Mouse (Mus musculus) right cerebral cortex, adult 2 months (tissue): ENCODE data around the gene Synj2.
A peak's percentile ranks its signal among the peaks of the same experiment; 100 is the strongest.
"Not testable (repeated sequence)": the region's sequence is repeated elsewhere in the genome, so short reads cannot be mapped to it uniquely, and the experiment has no call there.

Experiments used
- DNase-seq, 2 experiments: peaks; one replicate each; pipeline ENCODE4 v3.0.0; 2021 to 2022; ENCODE audit warnings: low spot score in 2 of 2

Synj2 gene

DNA sequence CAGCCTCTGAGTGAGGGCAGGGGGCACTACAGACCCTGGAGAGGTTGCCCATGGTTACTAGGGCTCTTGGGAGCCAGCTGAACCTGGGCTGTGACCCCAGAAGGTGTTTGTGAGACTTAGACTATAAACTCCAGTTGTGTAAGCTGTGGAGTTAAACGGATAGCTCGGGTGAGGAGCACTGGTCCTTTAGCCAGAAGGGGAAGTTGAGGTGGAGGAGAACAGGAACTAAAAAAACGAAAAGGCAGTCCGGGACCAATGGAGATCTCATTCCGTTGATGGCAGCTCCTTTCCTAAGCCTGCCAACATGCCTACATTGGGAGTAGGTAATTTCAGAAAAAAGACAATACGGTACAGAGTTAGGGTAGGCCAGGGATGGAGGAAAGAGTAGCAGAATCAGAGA is 60.3 kb downstream of the Synj2 start:
- DNase-seq = no peak

DNA sequence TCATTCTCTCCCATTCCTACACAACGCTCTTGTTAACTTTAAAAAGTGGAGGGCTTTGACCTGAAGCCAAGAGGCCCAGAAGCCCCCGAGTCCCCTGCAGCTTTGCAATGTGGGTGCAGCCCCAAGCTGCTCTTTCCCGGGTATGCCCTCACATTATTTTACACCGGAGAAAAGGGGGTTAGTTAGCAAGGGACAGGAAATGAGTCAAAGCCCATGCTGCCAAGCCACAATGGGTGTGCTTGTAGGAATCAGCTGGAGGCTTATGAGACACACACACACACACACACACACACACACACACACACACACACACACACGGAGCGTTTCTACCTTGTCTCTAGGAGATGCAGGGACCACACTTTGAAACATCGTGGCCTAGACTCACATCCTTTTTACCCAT is 60.8 kb downstream of the Synj2 start:
- DNase-seq = no peak

DNA sequence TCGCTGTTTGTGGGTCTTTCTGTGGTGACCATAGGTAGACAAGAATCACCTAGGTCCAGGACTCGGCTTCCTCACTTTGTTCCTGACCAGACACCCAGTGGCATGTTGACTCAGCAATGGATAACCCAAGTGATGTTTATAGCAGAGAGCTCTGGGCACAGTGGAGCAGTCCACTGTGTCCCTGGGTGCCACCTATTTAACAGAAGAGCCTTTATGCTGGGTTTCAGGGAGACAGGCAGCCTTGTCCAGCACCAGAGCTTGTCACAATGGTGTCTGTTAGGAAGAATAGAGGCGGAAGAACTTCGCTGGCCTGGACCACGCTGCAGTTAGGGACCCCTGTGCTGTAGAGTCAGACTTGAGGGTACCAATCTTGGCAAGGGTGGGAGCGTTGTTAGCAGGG is 61.5 kb downstream of the Synj2 start:
- DNase-seq = no peak

DNA sequence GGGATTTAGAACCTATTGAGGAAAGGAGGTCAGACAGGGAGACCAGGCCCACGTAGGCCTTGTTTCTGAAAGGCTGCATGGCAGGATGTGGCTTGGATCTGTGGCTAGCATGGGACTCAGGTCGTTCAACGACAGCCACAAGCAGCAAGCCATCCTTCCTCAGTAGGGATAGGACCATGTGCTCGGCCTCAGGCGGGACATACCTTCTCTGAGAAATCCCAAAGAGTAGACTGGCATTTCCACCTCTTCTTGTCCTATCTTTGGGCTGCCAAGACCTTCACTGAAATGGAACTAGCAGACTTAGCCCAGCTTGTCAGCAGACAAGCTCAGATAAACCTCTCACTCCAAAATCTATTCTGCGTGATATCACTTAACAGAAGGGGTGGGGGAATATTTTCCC is 62.6 kb downstream of the Synj2 start:
- no peak for DNase-seq

DNA sequence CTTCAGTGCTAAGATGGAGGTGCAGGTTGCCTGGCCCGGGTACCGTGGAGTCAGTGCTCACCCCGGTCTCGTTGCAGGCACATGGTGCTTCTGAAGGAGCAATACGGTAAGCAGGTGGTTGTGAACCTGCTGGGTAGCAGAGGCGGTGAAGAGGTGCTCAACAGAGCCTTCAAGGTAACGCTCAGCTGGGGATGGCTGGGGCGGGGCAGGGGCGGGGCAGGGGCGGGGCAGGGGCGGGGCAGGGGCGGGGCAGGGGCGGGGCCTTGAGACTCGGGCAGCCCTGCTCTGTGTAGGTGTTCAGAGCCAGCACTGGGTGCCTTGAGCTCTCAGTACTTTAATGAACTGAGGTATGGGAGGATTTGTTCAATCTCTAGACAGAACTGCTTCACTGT is 64.2 kb downstream of the Synj2 start:
- no peak for DNase-seq

DNA sequence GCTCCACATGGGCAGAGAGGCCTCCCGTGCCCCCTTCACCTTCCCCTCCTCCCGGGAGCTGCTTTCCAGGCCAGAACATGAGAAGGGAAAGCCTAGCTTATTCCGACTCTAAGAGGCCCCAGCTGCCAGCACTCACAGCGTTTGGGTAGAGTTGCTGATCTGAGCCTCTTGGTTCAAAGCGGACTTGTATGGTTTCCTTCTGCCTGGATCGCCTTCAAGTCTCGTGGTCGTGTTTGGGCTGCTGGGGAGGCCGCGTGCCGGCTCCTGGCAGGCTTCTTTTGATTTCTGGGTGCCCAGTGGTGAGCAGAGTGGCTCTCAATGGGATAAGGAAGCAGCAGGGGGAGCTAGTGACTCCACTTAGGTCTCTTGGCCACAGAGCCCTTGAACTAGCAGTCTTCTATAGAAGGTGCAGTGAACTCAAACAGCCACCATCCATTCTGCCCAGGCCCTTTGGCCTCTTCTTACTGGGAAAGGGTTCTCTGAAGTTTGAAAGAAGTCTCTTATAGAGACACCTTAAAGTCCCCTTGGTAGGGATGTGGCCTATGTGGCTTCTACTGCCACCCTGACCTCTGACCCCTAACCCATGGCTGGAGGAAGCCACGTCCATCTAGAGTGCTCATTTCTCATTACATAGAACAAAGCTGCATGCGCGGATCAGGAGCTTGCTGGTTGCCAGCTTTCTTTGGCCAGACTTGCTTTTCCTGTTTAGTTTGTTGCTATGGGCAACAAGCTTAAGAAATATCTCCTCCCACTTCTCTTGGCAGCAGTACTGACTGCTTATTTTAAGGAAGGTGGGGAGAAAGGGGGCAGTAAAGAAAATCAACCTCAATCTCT is 64.8 kb downstream of the Synj2 start:
- peak; percentile 72 for DNase-seq

DNA sequence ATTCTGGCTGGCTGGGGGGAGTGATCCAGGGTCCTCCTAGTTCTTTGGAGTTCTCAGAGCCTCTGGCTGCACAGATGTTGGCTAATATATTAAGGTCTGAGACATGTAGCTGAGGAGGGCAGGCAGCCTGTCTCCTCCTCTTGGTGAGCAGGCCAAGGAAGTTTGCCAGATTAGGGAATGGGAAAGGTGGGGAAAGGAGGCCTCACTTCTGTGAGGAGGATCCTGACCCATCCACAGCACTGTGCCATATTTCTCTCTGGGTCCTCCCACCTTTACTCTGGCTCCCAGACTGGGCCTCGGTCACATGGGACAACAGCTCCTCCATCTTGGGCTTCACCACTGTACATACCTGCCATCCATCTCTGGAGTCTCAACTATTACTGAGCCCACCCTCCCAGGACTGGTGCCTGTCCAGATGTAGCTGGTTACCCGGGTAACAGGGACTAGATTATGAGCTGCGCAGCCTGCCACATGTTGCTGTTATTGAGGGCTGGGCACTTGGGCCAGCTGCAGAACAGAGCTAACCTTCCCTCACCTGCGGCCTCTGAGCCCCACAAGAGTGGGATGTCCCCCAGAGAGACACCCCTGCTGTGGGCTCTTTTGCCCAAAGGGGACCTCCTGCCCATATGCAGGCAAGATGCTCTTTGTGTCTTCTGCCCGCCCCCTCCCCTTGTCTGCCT is 66.2 kb downstream of the Synj2 start:
- DNase-seq = no peak

DNA sequence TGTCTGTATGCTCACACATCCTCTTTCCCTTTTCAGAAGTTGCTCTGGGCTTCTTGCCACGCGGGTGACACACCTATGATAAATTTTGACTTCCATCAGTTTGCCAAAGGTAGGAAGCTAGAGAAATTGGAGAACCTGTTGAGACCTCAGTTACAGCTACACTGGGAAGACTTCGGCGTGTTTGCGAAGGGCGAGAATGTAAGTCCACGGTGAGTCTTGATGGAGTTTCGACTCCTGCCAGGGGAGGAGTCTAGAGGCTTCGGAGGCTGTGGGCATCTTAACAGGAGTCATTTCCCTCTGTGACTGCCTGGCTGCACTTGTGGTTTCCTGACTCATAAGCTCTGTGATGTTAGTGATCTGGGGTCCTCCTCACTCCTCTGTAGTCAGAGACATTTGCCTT is 66.8 kb downstream of the Synj2 start:
- no peak for DNase-seq

DNA sequence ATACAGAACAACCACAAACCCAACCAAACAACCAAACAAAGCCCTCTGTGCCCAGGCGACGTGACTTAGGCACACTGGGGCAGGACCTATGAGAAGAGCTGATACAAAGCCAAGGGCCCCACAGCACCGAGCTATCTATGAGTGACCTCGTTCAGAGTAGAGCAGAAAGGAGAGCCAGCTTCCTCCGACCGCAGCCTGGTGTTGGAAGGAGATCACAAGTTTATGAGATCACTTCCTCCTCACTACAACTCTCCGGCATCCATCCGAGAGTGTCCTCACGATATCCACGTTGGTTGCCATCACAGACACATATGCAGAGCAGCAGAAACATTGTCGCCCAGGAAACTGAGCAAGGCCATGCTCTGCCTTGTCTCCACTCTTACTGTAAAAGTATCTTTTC is 67.5 kb downstream of the Synj2 start:
- DNase-seq = no peak

DNA sequence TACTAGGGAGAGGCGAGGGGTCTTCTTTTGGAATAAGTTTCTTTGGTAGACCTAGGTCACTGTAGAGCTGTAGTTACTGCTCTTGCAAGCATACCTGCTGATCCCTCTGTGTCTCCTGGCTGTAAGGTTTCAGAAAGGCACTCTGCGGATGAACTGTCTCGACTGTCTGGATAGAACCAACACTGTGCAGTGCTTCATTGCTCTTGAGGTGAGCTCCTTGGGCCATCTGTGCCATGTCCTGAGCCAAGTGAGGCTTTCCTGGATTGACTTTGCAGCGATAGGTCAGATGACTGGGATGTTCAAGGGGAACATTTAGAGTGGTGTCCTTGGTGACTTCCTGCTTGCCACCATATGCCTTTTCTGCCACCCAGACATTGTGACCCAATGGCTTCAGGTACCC is 68.5 kb downstream of the Synj2 start:
- no peak for DNase-seq

DNA sequence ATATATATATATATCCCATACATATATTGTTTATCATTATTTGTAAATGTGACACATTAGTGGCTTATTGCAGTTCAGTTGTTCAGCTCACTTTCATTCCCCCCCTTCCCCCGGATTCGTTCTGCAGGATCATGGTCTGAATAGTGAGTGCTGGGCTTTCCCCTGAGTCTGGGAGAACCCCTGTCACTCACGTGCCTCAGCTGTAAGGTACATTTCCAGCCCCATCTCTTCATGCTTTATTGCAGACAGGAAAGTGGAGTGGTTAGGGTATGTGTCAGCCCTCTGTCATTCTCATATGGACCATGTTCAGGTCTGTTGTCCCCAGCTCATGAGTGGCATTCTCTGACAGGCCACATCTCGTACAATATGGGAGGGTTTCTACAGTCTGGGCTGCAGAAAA is 72.0 kb downstream of the Synj2 start:
- DNase-seq = no peak

DNA sequence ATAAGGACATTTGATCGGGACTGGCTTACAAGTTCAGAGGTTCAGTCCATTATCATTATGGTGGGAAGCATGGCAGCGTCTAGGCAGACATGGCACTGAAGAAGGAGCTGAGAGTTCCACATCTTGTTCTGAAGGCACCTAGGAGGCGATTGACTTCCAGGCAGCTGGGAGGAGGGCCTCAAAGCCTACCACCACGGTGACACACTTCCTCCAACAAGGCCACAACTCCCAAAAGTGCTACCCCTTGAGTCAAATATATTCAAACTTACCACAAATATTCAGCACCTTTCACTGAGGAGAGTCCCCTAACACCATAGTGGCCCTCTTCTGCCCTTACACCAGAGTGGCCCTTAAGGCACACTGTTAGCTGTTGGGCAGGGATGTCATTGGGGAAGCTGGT is 73.9 kb downstream of the Synj2 start:
- no peak for DNase-seq

DNA sequence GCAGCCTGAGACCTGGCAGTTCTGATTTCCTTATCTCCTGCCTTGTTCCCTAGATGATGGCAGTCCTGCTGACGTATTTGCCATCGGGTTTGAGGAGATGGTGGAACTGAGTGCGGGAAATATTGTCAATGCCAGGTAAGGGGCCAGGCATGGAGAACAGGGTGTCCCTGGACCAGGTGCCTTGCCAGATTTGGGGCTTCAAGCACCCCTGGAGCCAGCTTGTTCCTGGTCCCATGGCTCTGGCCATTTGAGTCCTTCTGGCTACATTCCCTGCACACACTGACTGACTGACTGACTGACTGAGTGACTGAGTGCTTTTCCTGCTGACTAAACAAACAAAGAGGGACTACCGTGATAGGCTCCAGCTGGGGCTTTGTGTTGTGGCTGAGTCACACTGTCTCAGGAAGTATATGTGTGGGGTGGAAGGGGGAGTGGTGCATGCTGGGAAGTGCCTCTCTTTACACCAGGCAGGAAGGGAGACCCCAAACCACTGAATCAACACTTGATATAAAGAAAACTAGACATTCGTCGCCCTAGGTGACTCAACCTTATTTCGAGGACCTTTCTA is 75.2 kb downstream of the Synj2 start:
- no peak for DNase-seq

DNA sequence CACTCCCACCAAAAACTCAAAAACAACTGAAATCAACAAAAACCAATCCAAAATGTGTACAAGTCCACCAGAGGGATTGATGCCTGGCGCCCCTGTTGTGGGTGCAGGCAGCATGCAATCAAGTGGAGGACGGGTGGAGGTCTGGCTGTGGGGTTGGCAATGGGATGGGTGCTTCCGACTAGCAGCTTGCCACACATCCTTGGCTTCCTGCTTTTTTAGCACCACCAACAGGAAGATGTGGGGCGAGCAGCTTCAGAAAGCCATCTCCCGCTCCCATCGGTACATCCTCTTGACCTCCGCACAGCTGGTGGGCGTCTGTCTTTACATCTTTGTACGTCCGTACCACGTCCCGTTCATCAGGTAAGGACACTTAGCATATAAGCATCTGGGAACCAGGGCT is 76.2 kb downstream of the Synj2 start:
- DNase-seq = no peak

DNA sequence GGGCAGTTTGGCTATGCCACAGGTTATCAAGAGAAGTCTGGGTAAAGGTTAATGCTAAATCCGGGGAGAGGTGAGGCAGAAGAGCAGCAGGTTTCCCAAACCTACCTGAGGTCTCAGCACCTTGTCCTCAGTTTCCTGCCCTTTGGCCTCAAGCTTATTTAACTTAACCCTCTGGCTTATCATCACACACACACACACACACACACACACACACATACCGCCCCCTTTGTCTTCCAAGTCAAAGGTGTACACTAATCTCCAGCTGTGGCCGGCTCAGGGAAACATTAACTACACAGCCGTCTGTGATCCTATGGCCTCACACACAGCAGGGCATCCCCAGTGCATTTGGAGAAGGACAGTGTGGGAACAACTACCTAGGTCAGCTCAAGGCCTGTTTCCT is 77.3 kb downstream of the Synj2 start:
- DNase-seq = no peak

DNA sequence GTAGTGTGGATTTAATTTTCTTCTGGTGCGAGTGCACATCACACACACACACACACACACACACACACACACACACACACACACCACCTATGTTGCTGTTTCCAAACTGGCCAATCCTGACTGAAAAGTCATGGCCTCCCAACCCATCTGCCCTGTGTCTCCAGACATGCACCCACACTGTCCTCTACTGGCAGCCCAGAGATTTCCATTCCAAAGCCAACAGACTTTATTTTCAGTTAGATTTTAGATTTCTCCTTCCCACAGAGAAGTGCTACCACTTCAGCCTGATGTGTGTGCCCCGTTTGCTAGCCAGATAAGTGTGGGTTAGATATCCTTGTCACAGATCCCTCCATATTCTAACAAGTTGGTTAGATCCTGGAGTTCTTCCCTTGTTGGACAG is 78.7 kb downstream of the Synj2 start:
- no peak for DNase-seq

DNA sequence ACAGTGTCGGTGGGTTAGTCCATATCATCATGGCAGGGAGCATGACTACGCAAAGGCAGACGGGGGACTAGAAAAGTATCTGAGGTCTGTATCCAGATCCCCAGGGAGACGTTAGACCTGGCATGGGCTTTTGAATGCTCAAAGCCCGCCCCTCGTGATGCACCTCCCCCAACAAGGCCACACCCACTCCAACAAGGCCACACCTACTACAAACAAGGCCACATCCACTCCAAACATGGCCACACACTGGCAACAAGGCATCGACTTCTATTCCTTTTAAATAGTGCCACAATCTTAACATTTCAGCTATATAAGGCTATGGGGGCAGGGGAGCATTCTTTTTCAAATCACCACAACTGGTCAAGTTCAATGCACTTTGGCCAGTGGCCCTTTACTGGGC is 79.6 kb downstream of the Synj2 start:
- no peak for DNase-seq

DNA sequence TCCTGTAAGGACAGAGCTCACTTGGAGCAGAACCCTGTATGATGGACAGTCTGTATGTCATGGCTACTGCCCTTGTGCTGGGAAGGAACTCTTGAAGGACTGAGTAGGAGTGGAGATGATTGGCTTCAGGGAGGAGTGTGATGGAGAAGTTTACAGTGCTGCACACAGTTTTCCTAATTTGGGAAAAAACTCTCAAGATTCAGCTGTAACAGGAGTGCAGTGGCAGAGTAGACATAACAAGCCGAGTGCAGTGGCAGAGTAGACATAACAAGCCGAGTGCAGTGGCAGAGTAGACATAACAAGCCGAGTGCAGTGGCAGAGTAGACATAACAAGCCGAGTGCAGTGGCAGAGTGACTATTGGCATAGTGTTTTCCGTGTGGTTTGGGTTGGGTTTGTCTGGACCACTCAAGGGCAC is 80.3 kb downstream of the Synj2 start:
- not testable (repeated sequence) for DNase-seq

DNA sequence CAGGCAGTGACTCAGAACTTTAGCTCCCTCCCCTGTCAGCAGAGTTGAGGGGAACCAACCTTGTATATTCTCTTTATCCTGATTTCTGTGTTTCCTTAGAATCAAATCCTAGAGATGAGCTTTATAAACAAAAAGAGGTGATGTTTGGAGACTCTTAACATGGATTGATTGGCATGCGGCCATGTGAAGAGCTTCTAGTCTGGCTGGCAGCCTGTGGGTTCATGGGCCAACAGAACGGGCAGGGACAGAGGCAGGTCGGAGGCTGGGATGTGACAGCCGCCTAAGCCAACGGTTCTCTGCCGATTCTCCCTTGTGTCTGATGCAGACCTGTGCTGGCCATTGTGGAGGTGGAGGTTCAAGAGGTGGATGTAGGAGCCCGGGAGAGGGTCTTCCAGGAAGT is 84.8 kb downstream of the Synj2 start:
- no peak for DNase-seq

DNA sequence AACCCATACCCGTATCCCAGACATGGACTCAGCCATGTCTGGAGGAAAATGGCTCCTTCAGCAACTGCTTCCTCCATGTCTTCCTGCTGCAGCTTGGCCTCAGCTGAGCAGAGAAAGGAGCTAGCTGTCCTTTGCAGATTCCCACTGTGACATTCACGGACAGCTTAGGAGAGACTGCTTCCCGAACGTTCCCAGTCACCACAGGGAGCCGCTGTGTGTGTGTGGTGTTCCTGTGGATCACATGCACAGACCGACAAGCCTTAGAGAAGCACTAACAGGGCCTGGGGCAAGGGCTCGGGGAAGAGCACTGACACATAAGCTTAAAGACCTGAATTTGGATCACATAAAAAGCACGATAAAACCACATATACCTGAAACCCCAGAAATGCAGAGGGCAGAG is 94.6 kb downstream of the Synj2 start:
- no peak for DNase-seq

DNA sequence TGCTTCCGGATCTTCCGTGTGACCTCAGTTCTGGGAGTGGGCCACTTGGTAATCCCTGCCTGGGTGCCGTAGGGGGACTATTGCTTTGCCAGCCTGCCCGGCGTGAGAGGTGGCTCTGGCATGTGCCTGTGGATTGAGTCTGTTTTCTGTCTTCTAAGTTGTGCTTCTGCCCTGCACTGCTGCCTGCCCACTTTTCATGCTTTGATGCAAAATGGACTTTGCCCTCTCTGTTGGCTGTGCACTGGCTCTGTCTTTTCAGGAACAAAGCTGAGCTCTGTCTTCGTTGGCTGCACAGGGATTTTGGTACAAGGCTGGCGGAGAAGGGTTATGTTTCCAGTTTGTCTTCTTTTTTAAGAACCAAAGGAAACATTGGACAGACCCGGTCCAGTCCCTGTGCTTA is 95.4 kb downstream of the Synj2 start:
- no peak for DNase-seq

DNA sequence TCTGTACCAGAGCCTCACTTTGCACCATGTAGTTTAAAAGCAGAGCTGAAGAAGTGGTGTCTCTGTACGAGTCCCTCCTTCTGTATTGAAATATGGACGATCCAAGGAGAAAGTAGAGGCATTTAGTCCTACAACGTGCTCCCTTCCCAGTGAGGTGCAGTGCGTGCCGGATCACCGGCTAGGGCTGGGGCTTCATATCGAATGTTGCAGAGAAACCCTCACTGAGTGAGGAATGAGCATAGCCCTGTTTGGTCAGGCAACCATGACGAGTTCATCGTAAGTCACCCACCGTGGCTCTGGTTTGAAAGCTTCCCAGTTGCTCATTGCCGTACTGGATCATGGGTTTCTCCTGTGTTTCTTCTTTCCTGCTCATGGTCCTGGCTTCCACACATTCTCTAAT is 95.8 kb downstream of the Synj2 start:
- DNase-seq = no peak

DNA sequence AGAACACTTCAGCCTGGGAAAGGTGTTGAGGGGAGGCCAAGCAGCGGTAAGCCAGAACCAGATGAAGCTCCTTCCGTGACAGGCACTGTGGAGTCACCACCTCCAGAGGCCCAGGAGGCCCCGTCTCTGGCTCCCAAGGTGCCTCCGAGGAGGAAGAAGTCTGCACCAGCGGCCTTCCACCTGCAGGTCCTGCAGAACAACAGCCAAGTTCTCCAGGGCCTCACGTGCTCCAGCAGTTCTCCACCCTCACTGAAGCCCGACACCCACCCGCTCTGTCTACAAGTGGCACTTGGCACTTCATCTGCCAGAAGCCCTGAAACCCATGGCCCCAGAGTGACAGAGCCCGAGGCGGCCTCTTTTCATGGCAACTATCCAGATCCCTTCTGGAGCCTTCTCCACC is 96.4 kb downstream of the Synj2 start:
- no peak for DNase-seq
